Mouse (Mus musculus): ENCODE measurements around the gene Optc. TPM values are rescaled to one million over a fixed set of nuclear protein-coding genes. Genes with fewer than 3 reads are reported as not detected.

Optc gene
- polyA plus RNA-seq, 1 experiment from 2014 or later = 0.54 TPM

DNA sequence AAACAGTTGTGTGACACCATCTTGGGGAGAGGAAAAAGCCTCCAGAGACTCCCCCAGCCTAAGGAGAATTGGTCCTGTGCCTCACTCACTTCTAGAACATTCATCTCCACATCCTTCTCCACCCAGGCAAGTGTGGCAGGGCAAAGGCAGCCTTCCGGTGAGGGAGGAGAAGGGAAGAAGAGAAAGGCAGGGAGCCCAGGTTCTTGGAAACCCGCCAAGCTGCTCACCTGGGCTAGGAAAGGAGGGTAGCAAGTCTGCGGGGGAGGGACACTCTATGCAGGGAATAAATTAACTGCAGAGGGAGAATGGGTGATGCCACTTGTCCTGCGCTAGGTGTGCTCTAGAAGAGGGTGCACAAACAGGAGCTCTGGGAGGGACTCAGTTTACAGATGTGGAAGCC lies 3.2 kb upstream of the Optc start:
- 38% methylated on average over 4 of the region's 4 CpGs for WGBS
- no peak overlapping the region for H3K9ac ChIP-seq (ENCODE audit: low read length)
- peak overlapping the region; percentile 45; the same call in 1 of the 2 replicates for H3K27ac ChIP-seq (ENCODE audit: low read length)
- no peak overlapping the region for H3K4me2 ChIP-seq (ENCODE audit: low read depth, low read length)
- H3K36me3 ChIP-seq (ENCODE audit: control insufficient read depth, insufficient read depth, low read length) = no peaks in the 10 kb centered on the region
- no peak overlapping the region for H3K4me3 ChIP-seq (ENCODE audit: low read length)
- no peaks in the 10 kb centered on the region for H3K9me3 ChIP-seq (ENCODE audit: control insufficient read depth, low read length)
- no peak for ATAC-seq (ENCODE audit: low read depth)
- H3K27me3 ChIP-seq (ENCODE audit: control insufficient read depth, insufficient read depth, low read depth, low read length) = no peaks in the 10 kb centered on the region
- H3K4me1 ChIP-seq (replicated peaks; ENCODE audit: control insufficient read depth, insufficient read depth, low read length) = peaks cover 39% of the 10 kb centered on the region

DNA sequence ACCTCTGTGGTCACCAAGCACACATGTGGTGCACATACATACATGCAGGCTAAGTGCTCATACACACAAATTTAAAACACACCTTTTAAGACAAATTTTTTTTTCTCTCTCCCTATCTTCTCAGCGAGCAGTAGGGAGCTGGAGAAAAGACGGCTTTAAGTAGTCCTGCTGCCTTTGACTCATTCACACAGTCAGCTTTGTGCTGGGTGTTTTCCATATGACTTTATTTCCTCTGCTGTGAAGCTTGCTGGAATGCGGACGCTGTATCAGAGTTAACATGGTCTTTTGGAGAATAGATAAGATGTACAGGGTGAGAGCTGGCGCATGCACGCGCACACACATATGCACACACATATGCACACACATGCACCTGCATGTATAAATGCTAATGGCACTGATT lies 2.3 kb upstream of the Optc start:
- no peaks in the 10 kb centered on the region for H3K27me3 ChIP-seq (ENCODE audit: control insufficient read depth, insufficient read depth, low read depth, low read length)
- H3K4me1 ChIP-seq (replicated peaks; ENCODE audit: control insufficient read depth, insufficient read depth, low read length) = peaks cover 30% of the 10 kb centered on the region
- ATAC-seq (ENCODE audit: low read depth) = no peak
- H3K4me2 ChIP-seq (ENCODE audit: low read depth, low read length) = no peak overlapping the region
- H3K36me3 ChIP-seq (ENCODE audit: control insufficient read depth, insufficient read depth, low read length) = no peaks in the 10 kb centered on the region
- no peaks in the 10 kb centered on the region for H3K9me3 ChIP-seq (ENCODE audit: control insufficient read depth, low read length)
- no peak overlapping the region for H3K27ac ChIP-seq (ENCODE audit: low read length)
- WGBS = 79% methylated on average over 7 of the region's 7 CpGs
- H3K4me3 ChIP-seq (ENCODE audit: low read length) = no peak overlapping the region
- H3K9ac ChIP-seq (ENCODE audit: low read length) = no peak overlapping the region

DNA sequence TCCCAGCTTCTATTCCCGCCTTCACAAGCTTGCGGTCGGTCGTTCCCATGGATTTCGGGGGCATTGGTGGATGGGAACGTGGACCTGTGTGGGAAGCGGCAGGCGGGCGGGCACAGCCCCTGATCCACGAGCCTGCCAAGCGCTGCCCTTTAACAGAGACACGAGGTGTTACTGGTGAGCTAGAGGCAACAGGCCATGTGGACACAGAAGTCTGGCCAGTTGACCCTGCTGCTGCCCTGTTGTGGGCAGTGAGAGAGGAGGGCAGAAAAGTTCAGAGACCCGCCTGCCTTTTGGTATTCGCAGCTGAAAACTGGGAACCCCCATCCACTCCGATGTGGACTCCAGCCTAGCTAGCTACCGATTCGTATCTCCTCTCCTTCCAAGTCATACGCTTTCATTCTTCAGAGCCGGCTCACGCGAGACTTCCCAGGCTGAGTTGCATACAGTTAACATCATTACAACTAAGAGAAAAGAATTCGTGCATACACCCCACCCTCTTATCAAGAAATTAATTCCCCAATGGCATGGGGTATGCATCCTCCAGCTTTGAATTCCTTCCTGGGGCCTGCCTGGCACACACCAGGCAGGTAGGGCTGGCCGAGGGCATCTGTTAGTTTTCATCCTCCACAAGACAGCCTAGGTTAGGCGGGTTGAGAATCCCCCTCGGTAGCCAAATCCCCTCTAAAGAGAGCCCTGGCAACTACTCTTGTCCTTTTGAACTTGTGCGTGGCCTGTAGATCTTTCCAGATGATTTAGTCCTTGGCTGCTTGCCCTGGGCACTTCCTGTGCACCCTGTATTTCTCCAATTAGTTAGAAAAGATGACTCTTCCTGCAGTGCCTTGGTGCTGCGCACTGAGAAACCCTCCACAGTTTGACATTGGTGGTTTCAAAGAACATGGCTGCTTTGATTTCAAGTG lies 1.1 kb upstream of the Optc start:
- peak overlapping the region; percentile 85 for H3K27ac ChIP-seq (ENCODE audit: low read length)
- ATAC-seq (ENCODE audit: low read depth) = peak; percentile 53
- 6% methylated on average over 27 of the region's 27 CpGs for WGBS

DNA sequence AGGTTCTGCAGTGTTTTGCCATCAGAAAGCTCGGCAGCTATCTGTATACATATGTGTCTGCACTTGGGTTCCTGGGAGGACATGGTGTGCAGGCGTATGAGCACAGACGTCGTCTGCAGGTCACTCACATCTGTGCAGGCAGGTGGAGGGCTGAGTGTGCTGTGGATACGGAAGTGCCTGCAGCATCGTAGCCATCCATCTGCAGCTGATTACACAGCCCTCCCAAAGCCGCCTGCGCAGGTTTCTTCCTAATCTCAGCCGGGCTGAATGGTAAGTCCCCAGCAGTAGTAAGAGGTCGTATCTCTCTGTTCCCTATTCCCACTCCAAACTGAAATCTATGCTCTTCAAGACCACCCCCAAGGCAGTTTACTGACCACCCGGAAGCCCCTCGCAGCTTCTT lies 1.4 kb downstream of the Optc start:
- 56% methylated on average over 12 of the region's 12 CpGs for WGBS
- Histone ChIP-seq H3K9ac (ENCODE audit: low read length) (no peak overlapping the region), H3K36me3 (ENCODE audit: control insufficient read depth, insufficient read depth, low read length) (no peaks in the 10 kb centered on the region), H3K4me2 (ENCODE audit: low read depth, low read length) (no peak overlapping the region), H3K27ac (ENCODE audit: low read length) (no peak overlapping the region), H3K4me1 (replicated peaks; ENCODE audit: control insufficient read depth, insufficient read depth, low read length) (peaks cover 23% of the 10 kb centered on the region), H3K4me3 (ENCODE audit: low read length) (no peak overlapping the region), H3K27me3 (ENCODE audit: control insufficient read depth, insufficient read depth, low read depth, low read length) (no peaks in the 10 kb centered on the region), H3K9me3 (ENCODE audit: control insufficient read depth, low read length) (no peaks in the 10 kb centered on the region)
- no peak for ATAC-seq (ENCODE audit: low read depth)

More for the DNA sequence above, 1.1 kb upstream of the Optc start:
- no peaks in the 10 kb centered on the region for H3K27me3 ChIP-seq (ENCODE audit: control insufficient read depth, insufficient read depth, low read depth, low read length)
- peak overlapping the region; percentile 96 for H3K4me2 ChIP-seq (ENCODE audit: low read depth, low read length)
- peaks cover 28% of the 10 kb centered on the region for H3K4me1 ChIP-seq (replicated peaks; ENCODE audit: control insufficient read depth, insufficient read depth, low read length)
- peak overlapping the region; percentile 77 for H3K9ac ChIP-seq (ENCODE audit: low read length)
- H3K9me3 ChIP-seq (ENCODE audit: control insufficient read depth, low read length) = no peaks in the 10 kb centered on the region
- no peaks in the 10 kb centered on the region for H3K36me3 ChIP-seq (ENCODE audit: control insufficient read depth, insufficient read depth, low read length)
- peak overlapping the region; percentile 49 for H3K4me3 ChIP-seq (ENCODE audit: low read length)

DNA sequence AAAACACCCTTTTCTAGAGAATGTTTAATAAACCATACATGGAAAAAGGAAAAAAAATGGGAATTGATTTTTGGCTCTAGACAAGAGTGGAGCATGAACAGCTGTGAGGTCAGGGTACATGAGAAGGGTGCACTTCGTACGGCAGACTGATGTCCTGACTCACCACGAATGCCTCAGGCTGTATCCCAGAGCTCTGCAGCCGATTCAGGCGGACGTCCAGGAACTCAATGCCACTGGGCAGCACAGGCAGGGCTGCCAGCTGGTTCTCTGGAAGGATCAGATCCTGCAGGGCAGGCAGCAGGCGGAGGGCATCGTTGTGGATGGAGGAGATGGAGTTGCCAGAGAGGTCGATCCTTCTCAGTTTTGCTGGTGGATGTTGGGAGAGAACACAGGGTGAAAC lies 7.0 kb downstream of the Optc start:
- no peaks in the 10 kb centered on the region for H3K4me1 ChIP-seq (replicated peaks; ENCODE audit: control insufficient read depth, insufficient read depth, low read length)
- no peak overlapping the region for H3K4me2 ChIP-seq (ENCODE audit: low read depth, low read length)
- no peak for ATAC-seq (ENCODE audit: low read depth)
- WGBS = 77% methylated on average over 9 of the region's 9 CpGs
- H3K27ac ChIP-seq (ENCODE audit: low read length) = no peak overlapping the region
- H3K4me3 ChIP-seq (ENCODE audit: low read length) = no peak overlapping the region
- H3K9me3 ChIP-seq (ENCODE audit: control insufficient read depth, low read length) = no peaks in the 10 kb centered on the region
- no peaks in the 10 kb centered on the region for H3K36me3 ChIP-seq (ENCODE audit: control insufficient read depth, insufficient read depth, low read length)
- H3K9ac ChIP-seq (ENCODE audit: low read length) = no peak overlapping the region
- H3K27me3 ChIP-seq (ENCODE audit: control insufficient read depth, insufficient read depth, low read depth, low read length) = no peaks in the 10 kb centered on the region

DNA sequence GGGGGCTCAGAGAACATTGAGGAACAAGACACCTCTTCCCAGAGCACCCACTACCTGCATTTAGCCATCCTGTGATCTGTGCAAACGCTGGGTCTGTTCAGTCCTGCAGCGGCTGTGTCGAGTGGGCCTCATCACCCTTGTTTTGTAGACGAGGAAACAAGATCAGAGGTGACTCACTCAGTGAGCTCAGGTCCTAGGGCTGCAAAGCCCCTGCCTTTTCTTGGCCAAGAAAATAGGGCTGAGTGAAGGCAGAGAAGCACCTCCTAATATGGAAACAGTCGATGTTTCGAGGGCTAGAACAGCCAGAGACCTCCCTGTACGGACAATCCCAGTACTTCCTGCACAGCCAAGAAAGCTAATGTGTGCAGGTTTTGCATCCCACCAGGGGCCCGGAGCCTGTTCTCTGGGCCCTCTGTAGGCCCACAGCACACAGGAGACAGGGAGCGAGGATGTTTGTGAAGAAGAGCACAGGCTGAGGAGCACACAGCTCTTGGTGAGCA lies 8.7 kb downstream of the Optc start:
- WGBS = 57% methylated on average over 9 of the region's 9 CpGs
- H3K36me3 ChIP-seq (ENCODE audit: control insufficient read depth, insufficient read depth, low read length) = no peaks in the 10 kb centered on the region
- H3K27ac ChIP-seq (ENCODE audit: low read length) = no peak overlapping the region
- H3K9me3 ChIP-seq (ENCODE audit: control insufficient read depth, low read length) = no peaks in the 10 kb centered on the region
- ATAC-seq (ENCODE audit: low read depth) = no peak
- no peaks in the 10 kb centered on the region for H3K27me3 ChIP-seq (ENCODE audit: control insufficient read depth, insufficient read depth, low read depth, low read length)
- H3K4me2 ChIP-seq (ENCODE audit: low read depth, low read length) = no peak overlapping the region
- H3K4me3 ChIP-seq (ENCODE audit: low read length) = no peak overlapping the region
- H3K4me1 ChIP-seq (replicated peaks; ENCODE audit: control insufficient read depth, insufficient read depth, low read length) = peaks cover 4% of the 10 kb centered on the region
- H3K9ac ChIP-seq (ENCODE audit: low read length) = no peak overlapping the region

DNA sequence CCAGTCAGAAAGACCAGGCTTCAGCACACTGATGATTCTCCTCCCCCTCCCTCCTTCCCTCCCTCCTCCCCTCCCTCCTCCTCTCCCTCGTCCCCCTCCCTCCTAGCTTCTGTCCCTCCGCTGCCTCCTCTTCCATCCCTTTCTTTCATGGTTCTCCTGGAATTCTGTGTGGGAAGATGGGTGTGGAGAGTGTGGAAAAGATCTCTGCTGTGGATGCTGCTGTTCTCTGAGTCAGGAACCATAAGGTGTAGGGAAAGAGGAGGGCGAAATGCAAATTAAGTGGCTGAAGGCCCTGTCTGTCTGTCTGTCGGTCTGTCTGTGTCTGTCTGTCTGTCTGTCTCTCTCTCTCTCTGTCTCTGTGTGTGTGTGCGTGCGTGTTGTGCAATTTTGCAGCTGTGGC lies 10.5 kb downstream of the Optc start:
- Histone ChIP-seq H3K9ac (ENCODE audit: low read length) (no peak overlapping the region), H3K4me1 (replicated peaks; ENCODE audit: control insufficient read depth, insufficient read depth, low read length) (peaks cover 18% of the 10 kb centered on the region), H3K9me3 (ENCODE audit: control insufficient read depth, low read length) (no peaks in the 10 kb centered on the region), H3K27me3 (ENCODE audit: control insufficient read depth, insufficient read depth, low read depth, low read length) (no peaks in the 10 kb centered on the region), H3K4me3 (ENCODE audit: low read length) (no peak overlapping the region), H3K27ac (ENCODE audit: low read length) (no peak overlapping the region), H3K4me2 (ENCODE audit: low read depth, low read length) (no peak overlapping the region), H3K36me3 (ENCODE audit: control insufficient read depth, insufficient read depth, low read length) (no peaks in the 10 kb centered on the region)
- 75% methylated on average over 6 of the region's 6 CpGs for WGBS
- ATAC-seq (ENCODE audit: low read depth) = no peak

DNA sequence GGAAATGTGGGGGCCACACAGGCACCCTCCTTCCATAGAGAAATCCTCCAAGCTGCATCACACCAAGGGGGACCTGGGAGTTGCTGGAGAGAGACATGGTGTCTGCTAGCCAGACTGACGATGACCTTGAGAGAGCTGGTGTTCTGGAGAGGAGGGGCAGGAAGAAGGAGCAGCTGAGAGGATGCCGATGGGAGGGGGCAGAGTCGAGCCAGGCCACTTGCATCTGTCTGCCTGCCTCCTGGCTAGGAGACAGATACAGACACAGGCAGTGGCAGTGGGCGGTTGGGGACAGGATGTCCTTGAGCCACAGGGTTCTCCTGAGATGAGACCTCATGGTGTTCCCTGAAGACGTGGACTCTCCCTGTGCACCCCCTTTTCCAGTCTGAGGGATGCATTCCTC lies 16.3 kb downstream of the Optc start:
- Histone ChIP-seq H3K4me1 (replicated peaks; ENCODE audit: control insufficient read depth, insufficient read depth, low read length) (peaks cover 40% of the 10 kb centered on the region), H3K36me3 (ENCODE audit: control insufficient read depth, insufficient read depth, low read length) (no peaks in the 10 kb centered on the region)
- ATAC-seq (ENCODE audit: low read depth) = peak; percentile 34; the same call in 1 of the 2 replicates

DNA sequence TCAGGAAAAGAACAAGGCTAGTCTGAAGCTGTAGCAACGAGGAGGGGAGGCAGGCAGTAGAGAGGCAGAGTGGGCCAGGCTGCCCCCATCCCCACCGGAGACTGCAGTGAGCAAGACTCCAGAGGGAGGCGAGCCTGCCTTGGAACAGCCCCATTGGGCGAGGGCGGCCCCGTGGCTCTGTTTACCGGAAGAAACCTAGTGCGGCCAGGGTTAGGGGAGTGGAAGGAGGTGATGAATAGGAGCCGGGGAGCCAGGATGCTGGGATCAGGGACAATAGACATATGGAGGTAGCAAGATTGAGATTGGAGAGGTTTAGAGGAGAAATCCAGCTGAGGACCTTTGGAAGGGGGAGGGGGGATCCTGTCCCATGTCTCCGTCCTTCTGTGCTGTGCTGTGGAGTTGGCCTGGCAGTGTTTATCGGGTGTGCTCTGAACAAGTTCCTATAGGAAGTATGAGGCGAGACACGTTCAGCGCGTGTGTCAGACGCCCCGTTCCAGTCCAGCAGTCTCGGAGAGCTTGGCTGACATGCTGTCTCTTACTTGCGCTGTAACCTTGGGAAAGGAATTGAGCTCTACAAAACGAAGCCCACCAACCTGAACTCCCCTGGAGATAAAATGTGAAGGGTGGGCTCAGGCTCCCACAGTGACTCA lies 17.7 kb downstream of the Optc start:
- 0 out of 2 replicates have a peak overlapping the region, but pooled peaks have one; percentile 33 for H3K27ac ChIP-seq (ENCODE audit: low read length)
- peak; percentile 60; the same call in 1 of the 2 replicates for ATAC-seq (ENCODE audit: low read depth)

More for the DNA sequence above, 16.3 kb downstream of the Optc start:
- Histone ChIP-seq H3K4me3 (ENCODE audit: low read length) (no peak overlapping the region), H3K9ac (ENCODE audit: low read length) (no peak overlapping the region), H3K27ac (ENCODE audit: low read length) (peak overlapping the region; percentile 60; the same call in 1 of the 2 replicates), H3K27me3 (ENCODE audit: control insufficient read depth, insufficient read depth, low read depth, low read length) (no peaks in the 10 kb centered on the region), H3K9me3 (ENCODE audit: control insufficient read depth, low read length) (no peaks in the 10 kb centered on the region), H3K4me2 (ENCODE audit: low read depth, low read length) (no peak overlapping the region)
- 15% methylated on average over 5 of the region's 5 CpGs for WGBS

More for the DNA sequence above, 17.7 kb downstream of the Optc start:
- Histone ChIP-seq H3K4me2 (ENCODE audit: low read depth, low read length) (peak overlapping the region; percentile 43), H3K4me3 (ENCODE audit: low read length) (peak overlapping the region; percentile 1; the same call in 1 of the 2 replicates), H3K27me3 (ENCODE audit: control insufficient read depth, insufficient read depth, low read depth, low read length) (no peaks in the 10 kb centered on the region), H3K36me3 (ENCODE audit: control insufficient read depth, insufficient read depth, low read length) (no peaks in the 10 kb centered on the region), H3K9me3 (ENCODE audit: control insufficient read depth, low read length) (no peaks in the 10 kb centered on the region), H3K9ac (ENCODE audit: low read length) (peak overlapping the region; percentile 43), H3K4me1 (replicated peaks; ENCODE audit: control insufficient read depth, insufficient read depth, low read length) (peaks cover 40% of the 10 kb centered on the region)
- 10% methylated on average over 20 of the region's 20 CpGs for WGBS
